Mouse (Mus musculus) urinary bladder, postnatal 36 days (tissue): ENCODE results near the gene Zfp1.

Experiments used
- DNase-seq, 2 experiments: peaks; one replicate each; pipeline ENCODE4 v3.0.0; 2022; ENCODE audit warnings: low spot score in 2 of 2, mixed read lengths in 1 of 2

Gene Zfp1

DNA sequence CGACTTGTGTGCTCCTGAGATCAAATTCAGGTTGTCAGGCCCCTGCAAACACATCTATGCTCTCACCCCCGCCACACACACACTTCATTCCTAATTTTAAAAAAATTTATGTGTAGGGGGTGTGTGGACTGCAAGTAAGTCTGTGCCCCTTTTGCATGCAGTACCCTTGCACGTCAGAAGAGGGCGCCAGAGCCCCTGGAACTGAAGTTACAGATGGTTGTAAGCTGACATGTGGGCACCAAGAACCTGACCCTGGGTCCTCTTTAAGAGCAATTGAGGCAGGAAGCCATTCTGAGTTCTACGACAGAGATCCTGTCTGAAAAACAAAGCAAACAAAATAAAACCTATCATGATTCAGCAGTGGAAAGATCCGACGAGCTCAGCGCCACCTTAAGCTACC is 33.0 kb downstream of the Zfp1 start:
- no peak for DNase-seq

DNA sequence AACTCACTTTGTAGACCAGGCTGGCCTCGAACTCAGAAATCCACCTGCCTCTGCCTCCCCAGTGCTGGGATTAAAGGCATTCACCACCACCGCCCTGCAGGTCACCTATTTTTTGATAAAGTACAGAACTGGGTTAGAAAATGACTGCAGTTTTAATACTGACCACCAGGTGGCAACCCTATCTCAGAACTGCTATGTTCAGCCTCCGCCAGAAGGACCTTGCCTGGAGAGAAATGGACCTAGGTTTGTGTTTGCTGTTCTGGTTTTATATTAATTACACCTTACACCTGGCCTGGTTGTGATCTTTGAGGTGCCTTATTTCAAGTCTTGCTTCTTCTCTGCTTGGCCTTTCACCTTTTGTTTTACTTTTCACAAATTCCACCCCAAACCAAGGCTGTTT is 34.9 kb downstream of the Zfp1 start:
- peak; percentile 36 to 43 for DNase-seq

DNA sequence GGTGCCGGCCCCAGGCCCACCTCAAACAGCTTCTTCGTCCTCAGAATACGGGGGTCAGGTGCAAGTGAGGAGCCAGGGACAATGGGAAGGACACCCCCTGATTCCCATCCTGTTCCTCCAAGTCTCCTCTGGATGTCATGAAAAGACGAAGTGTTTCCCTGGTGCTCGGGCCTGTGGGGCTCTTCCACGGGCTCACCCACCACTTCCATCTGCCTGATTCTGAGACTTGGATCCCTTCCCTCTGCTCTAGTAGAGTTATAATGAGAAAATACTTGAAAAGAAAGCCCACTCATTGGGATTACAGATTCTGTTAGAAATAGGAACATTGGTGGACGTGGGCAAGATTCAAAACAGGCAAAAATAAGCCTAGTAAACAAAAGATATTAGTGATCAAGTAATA is 35.6 kb downstream of the Zfp1 start:
- no peak for DNase-seq

DNA sequence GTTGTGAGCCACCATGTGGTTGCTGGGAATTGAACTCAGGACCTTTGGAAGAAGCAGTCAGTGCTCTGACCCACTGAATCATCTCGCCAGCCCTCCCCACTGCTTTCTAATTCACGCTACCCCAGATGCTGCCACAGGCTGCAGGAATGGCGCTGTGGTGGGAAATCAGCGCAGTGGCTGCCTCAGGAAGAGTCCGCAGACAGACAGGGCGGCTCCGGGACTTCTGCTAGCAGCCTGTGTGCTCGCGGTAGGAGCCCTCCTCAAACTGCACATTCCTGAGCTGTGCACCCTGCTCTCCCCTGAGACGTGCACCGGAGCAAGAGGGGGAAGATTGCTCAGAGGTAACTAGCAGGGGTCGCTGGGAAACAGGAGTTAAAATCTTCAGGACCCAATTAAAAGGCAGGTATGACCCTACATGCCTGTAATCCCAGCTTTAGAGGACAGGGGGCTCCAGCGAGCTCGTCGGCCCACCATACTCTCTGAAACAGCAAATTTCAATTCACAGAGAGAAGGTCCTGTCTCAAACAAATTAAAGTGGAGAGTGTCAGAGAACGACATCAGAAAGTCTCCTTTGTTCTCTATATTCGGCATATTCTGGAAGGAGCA is 37.3 kb downstream of the Zfp1 start:
- no peak for DNase-seq

DNA sequence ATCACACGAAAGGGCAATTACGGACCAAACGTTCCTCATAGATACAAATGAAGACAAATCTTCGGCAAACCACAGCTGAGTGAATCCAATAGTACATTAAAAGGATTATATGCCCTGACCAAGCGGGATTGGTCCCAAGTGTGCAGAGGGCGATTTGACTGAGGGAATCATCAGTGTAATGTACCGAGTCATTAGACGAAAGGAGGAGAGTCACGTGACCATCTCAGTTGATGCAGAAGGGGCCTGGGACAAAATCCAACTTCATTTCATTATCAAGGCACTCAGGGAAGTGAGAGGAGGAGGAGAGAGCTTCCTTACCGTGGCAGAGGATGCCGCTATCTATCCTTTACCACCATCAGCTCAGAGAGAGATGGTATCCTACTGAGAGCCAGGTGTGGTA is 38.0 kb downstream of the Zfp1 start:
- DNase-seq, result no peak

DNA sequence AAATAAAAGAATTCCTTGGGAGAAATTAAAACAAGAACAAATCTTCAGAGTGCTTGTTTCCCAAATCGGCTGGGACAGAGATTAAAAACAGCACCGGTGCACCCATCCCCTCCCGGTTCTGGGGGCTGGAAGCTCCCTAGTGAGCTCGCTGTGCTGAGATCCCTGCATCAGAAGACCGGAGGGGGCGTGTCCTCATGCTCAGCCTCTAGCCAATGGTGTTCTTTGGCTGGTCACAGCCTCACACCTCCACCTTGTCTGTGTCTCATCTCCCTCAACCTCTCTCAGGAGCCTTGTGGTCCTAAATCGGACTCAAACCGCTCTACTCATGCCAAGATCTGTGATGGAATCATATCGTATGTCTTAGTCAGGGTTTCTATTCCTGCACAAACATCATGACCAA is 39.3 kb downstream of the Zfp1 start:
- DNase-seq, result no peak

GRCm38 (mm10) chr8:111686881-111687280 is 43.7 kb downstream of the Zfp1 start:
- DNase-seq, result no peak

DNA sequence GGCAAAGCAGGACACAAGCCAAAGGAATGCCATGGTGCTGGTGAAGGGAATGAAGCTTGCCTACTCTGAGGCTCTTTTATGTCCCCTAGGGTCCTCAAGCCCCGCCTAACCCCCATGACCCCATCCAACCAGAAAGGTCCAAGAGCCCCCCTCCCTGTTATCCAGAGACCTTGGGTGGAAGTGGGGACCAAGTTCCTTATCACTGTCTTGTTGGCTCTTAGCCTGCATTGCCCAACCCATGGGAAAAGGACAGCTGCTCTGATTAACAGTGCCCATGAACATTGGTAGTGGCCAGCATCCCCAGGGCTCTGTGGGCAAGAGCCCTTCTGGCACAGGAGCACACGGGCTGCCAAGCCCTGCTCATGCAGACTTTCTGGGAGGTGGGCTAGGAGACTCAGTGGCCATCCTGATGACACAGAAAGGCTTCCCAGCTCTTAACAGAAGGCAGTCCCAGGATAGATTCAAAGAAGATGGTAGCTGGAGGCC is 47.8 kb downstream of the Zfp1 start, which contains the start of gene Ctrb1:
Ctrb1 (minus strand) TSS at position 51 of the 486 bp plus-strand sequence.
- DNase-seq, result no peak

DNA sequence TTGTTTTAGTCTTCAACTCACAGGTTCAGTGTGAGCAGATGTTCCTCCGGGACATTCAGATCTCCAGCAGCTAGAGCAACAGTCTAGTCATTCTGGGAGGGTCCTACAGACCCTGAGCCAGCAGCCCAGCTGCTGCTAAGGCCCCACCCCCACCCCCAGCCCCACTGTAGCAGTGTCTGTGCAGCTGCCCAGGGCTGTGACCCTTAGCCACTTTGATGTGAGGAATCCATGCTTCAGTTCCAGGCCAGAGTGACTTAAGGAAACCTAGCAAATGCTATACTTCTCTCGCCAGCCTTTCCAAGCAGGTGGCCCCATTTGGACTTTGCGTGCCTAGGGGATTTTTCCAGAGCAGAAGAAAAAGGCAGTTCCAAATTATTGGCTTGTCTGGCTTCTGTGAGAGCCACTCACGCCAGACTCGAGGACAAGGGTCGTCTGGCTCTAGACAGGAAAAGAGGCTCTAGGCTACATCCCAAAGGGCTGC is 50.1 kb downstream of the Zfp1 start:
- DNase-seq, result no peak

DNA sequence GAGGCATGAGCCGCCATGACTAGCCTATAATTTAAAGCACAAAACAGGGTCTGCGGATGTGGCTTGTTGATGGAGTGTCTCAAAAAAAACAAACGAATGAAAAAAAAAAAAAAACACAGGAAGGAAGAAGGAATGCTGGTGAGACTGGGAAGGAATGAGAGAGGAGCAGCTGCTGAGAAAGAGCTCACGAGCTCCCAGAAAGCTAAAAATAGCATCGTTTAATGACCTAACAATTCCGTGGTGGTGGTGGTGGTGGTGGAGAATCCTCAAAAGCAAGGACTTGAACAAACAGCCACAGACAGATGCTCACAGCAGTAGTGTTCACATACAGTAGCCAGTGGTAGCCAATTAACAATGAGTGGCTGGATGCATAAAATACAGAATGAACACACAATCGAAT is 52.2 kb downstream of the Zfp1 start:
- no peak for DNase-seq

- no peak for DNase-seq
Observed at GRCm38 (mm10) chr8:111697655-111698054, 54.5 kb downstream of the Zfp1 start.

GRCm38 (mm10) chr8:111699035-111699434 is 55.8 kb downstream of the Zfp1 start:
- DNase-seq, result no peak

DNA sequence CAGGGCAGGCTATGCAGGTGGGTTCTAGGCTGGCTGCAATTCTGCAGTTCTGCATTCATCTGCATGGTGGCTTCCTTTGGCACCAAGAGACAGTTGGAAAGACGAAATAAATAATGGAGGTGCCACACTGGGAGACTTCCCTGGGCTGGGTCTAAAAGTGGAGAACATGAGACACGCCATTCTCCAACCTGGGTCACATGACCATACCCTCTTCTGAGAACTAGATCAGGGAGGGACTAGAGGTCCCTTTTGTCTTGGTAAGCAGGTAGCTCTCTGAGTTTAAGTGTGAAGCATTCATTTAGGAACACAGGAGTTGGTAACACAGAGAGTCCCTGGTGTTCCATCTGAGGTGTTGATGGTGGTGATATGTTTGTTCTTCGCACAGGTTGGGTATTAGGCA is 57.0 kb downstream of the Zfp1 start:
- DNase-seq, result no peak

DNA sequence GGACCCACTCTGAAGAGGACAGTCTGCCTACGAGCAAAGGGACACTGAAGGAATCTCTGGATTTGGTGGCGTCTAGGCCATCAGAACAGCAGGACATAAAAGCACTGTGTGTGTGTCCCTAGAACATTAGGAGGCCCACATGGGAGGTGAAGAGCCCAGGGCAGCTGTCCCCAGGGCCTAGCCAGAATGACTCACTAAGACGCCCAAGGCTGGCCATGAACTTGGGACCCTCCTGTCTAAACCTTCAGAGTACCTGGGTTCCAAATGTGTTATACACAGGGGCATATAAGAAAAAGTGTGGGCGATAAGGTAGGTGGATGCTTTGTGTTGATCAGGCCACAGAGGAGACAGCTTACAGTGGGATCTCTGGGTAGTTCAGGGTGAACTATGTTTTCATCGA is 57.5 kb downstream of the Zfp1 start:
- no peak for DNase-seq

- no peak for DNase-seq
Observed at GRCm38 (mm10) chr8:111701380-111701779, 58.2 kb downstream of the Zfp1 start.

DNA sequence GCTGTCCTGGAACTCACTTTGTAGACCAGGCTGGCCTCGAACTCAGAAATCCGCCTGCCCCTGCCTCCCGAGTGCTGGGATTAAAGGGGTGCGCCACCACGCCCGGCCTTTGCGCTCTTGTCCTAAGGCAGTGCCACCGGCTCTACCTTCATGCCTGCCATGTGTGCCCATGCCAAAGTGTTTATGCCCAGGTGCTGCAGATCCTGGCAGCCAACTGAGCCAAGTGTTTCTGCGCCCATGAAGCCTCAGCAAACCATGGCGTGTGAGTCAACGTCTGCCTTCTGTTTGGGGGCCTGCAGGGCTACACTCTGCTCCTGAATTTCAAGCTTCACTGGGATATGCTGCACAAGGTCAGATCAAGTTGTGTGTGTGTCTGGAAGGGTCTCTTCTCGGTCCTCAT is 61.4 kb downstream of the Zfp1 start:
- no peak for DNase-seq

- peak in 1 of 2 experiments; percentile 34 for DNase-seq
Observed at GRCm38 (mm10) chr8:111705222-111705621, 62.0 kb downstream of the Zfp1 start.

GRCm38 (mm10) chr8:111705699-111706098 is 62.5 kb downstream of the Zfp1 start:
- no peak for DNase-seq

DNA sequence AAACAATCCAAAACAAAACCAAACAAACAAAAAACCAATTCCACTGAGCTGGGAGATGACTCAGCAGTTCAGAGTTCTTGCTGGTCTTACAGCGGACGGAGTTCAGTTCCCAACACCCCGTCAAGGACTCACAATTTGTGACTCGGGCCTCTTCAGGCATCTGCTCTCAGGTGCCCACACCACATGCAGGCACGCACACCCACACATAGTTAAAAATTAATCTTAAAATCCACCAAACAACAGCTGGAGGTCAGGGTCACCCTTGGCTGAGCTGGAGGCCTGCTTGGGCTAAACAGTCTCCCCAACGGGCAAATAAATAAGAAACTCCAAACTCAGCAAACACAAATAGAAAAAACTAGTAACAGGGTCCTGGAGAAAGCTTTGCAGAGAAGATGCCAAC is 65.1 kb downstream of the Zfp1 start:
- DNase-seq, result no peak

- DNase-seq, result no peak
Observed at GRCm38 (mm10) chr8:111709223-111709622, 66.0 kb downstream of the Zfp1 start.

DNA sequence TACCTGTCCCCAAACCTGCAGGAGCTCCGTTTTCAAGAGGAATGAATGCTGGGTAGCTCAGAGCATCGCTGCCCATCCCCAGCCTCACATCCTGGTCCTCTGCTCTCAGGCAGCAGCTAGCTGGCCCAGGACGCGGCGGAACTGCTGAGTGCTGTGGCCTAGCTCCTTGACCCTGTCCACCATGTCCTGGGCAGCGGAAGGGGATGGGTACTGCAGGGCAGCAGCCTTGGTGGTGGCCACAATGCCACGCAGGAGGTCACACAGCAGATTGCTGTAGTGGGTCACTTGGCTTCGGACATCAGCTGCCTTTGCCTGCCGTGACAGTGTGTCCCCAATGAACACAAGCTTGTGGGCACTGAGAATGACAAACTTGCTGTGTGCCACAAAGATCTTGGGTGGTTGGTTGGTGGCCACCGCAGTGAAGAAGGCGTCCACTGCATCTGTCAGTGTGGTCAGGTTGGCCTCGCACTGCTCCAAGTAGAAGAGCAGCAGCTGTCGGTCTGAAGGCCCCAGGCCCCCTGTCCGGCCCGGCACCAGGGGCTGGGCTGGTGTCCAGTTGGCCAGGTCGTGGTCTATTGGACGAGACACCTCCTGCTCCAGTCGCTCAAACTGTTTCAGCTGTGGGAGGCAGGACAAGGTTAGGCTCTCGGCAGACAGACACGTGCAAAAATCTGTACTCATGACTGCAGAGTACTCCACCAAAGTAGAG is 67.7 kb downstream of the Zfp1 start:
- DNase-seq, result no peak

DNA sequence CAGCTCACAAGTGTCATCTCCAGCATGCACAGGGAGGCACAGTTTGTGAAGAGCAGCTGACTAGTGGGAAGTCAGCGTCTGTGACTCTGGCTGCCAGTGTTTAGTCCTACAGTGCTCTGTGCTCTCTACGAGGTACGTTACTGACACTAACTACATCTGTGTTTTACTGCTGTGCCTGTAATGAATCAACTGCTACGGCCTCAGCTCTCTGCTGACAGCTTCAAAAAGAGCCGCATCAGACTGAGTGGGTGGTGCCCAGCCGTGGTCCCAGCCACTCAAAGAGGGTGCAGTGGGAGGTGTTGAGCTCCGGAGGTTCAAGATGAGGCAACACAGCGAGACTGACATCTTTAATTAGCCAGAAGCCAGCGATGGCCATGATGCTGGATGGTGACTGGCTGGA is 68.9 kb downstream of the Zfp1 start:
- DNase-seq, result no peak

DNA sequence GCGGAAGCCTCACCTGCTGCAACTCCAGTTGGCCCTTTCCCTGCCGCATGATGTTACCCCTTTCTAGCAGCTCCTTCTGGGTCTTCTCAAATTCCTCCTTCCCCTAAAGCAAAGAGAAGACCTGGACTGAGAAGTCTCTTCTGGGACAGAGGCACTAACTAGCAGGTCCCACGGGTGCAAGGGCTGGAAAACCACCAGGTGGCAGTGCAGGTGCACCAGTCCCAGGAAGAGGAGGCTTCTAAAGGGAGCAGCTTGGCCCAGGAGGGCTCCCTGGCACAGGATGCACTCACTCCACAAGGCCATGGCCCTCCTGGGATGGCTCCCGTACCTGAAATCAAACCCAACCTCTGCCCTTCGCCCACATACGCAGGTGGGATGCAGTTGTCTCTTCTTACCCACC is 69.4 kb downstream of the Zfp1 start:
- peak in 1 of 2 experiments; percentile 70 for DNase-seq
